Mouse (Mus musculus): Measurements from ENCODE around the gene Map3k4. TPM values are rescaled to one million over a fixed set of nuclear protein-coding genes. Genes with fewer than 3 reads are reported as not detected.

Map3k4 gene
- polyA plus RNA-seq, 1 experiment: 19.6 TPM

GRCm38 (mm10) chr17:12204246-12204645 is 114.3 kb downstream of the Map3k4 start:
- no peak overlapping the region for H3K4me2 ChIP-seq (ENCODE audit: low read depth)
- H3K79me2 ChIP-seq (ENCODE audit: control insufficient read depth, insufficient read depth): no peaks in the 10 kb centered on the region
- H3K27me3 ChIP-seq (ENCODE audit: control insufficient read depth, insufficient read depth, insufficient read length): no peaks in the 10 kb centered on the region
- H3K36me3 ChIP-seq (ENCODE audit: control insufficient read depth, insufficient read depth): no peaks in the 10 kb centered on the region
- H3ac ChIP-seq (ENCODE audit: control insufficient read depth, insufficient read length): no peak overlapping the region
- TF ChIP-seq MAX (IDR thresholded peaks at IDR 0.05; ENCODE audit: low read depth): no peak
- no peak for TF ChIP-seq USF1 (IDR thresholded peaks at IDR 0.05; ENCODE audit: low read depth)
- no peak for TF ChIP-seq TCF12 (IDR thresholded peaks at IDR 0.05; ENCODE audit: insufficient read depth, poor library complexity, severe bottlenecking)
- TF ChIP-seq MYOD1 (IDR thresholded peaks at IDR 0.05; ENCODE audit: control insufficient read depth in 1 of 3, insufficient read length in 2 of 3, low read depth in 2 of 3): no peak
- no peak for TF ChIP-seq TCF3 (IDR thresholded peaks at IDR 0.05; ENCODE audit: insufficient read length, low read depth)
- TF ChIP-seq E2F4 (IDR thresholded peaks at IDR 0.05; ENCODE audit: insufficient read depth): no peak
- no peak for TF ChIP-seq CEBPB (IDR thresholded peaks at IDR 0.05; ENCODE audit: insufficient read depth, poor library complexity, severe bottlenecking)
- no peak for TF ChIP-seq SRF (IDR thresholded peaks at IDR 0.05; ENCODE audit: control insufficient read depth, insufficient read length, low read depth)
- no peak for TF ChIP-seq MYOG (IDR thresholded peaks at IDR 0.05; ENCODE audit: control insufficient read depth in 1 of 3, insufficient read depth in 1 of 3, insufficient read length in 2 of 3, low read depth in 2 of 3)
- no peak for TF ChIP-seq POLR2A (IDR thresholded peaks at IDR 0.05; ENCODE audit: insufficient read length, low read depth)
- TF ChIP-seq REST (IDR thresholded peaks at IDR 0.05; ENCODE audit: insufficient read depth, insufficient read length): no peak
- TF ChIP-seq POLR2AphosphoS2 (IDR thresholded peaks at IDR 0.05; ENCODE audit: insufficient read length, low read depth): no peak
- no peak overlapping the region for H3K4me3 ChIP-seq

- no peaks in the 10 kb centered on the region for H3K79me2 ChIP-seq (ENCODE audit: control insufficient read depth, insufficient read depth)
- no peak overlapping the region for H3ac ChIP-seq (ENCODE audit: control insufficient read depth, insufficient read length)
- H3K4me3 ChIP-seq: no peak overlapping the region
- no peak overlapping the region for H3K4me2 ChIP-seq (ENCODE audit: low read depth)
- no peak for TF ChIP-seq TCF3 (IDR thresholded peaks at IDR 0.05; ENCODE audit: insufficient read length, low read depth)
- TF ChIP-seq USF1 (IDR thresholded peaks at IDR 0.05; ENCODE audit: low read depth): no peak
- no peak for TF ChIP-seq TCF12 (IDR thresholded peaks at IDR 0.05; ENCODE audit: insufficient read depth, poor library complexity, severe bottlenecking)
- TF ChIP-seq E2F4 (IDR thresholded peaks at IDR 0.05; ENCODE audit: insufficient read depth): no peak
- no peak for TF ChIP-seq REST (IDR thresholded peaks at IDR 0.05; ENCODE audit: insufficient read depth, insufficient read length)
- no peak for TF ChIP-seq MYOG (IDR thresholded peaks at IDR 0.05; ENCODE audit: control insufficient read depth in 1 of 3, insufficient read depth in 1 of 3, insufficient read length in 2 of 3, low read depth in 2 of 3)
- TF ChIP-seq POLR2AphosphoS2 (IDR thresholded peaks at IDR 0.05; ENCODE audit: insufficient read length, low read depth): no peak
- TF ChIP-seq SRF (IDR thresholded peaks at IDR 0.05; ENCODE audit: control insufficient read depth, insufficient read length, low read depth): no peak
- no peak for TF ChIP-seq MYOD1 (IDR thresholded peaks at IDR 0.05; ENCODE audit: control insufficient read depth in 1 of 3, insufficient read length in 2 of 3, low read depth in 2 of 3)
- TF ChIP-seq MAX (IDR thresholded peaks at IDR 0.05; ENCODE audit: low read depth): no peak
- no peak for TF ChIP-seq POLR2A (IDR thresholded peaks at IDR 0.05; ENCODE audit: insufficient read length, low read depth)
- no peak for TF ChIP-seq CEBPB (IDR thresholded peaks at IDR 0.05; ENCODE audit: insufficient read depth, poor library complexity, severe bottlenecking)
- peaks cover under 1% of the 10 kb centered on the region for H3K36me3 ChIP-seq (ENCODE audit: control insufficient read depth, insufficient read depth)
- no peaks in the 10 kb centered on the region for H3K27me3 ChIP-seq (ENCODE audit: control insufficient read depth, insufficient read depth, insufficient read length)
Observed at GRCm38 (mm10) chr17:12203414-12203897, 115.1 kb downstream of the Map3k4 start.

- no peak overlapping the region for H3ac ChIP-seq (ENCODE audit: control insufficient read depth, insufficient read length)
- H3K36me3 ChIP-seq (ENCODE audit: control insufficient read depth, insufficient read depth): peaks cover 12% of the 10 kb centered on the region
- H3K27me3 ChIP-seq (ENCODE audit: control insufficient read depth, insufficient read depth, insufficient read length): no peaks in the 10 kb centered on the region
- no peak overlapping the region for H3K4me3 ChIP-seq
- TF ChIP-seq SRF (IDR thresholded peaks at IDR 0.05; ENCODE audit: control insufficient read depth, insufficient read length, low read depth) (no peak), REST (IDR thresholded peaks at IDR 0.05; ENCODE audit: insufficient read depth, insufficient read length) (no peak), MYOG (IDR thresholded peaks at IDR 0.05; ENCODE audit: control insufficient read depth in 1 of 3, insufficient read depth in 1 of 3, insufficient read length in 2 of 3, low read depth in 2 of 3) (no peak), MYOD1 (IDR thresholded peaks at IDR 0.05; ENCODE audit: control insufficient read depth in 1 of 3, insufficient read length in 2 of 3, low read depth in 2 of 3) (no peak), POLR2A (IDR thresholded peaks at IDR 0.05; ENCODE audit: insufficient read length, low read depth) (no peak), TCF12 (IDR thresholded peaks at IDR 0.05; ENCODE audit: insufficient read depth, poor library complexity, severe bottlenecking) (no peak), USF1 (IDR thresholded peaks at IDR 0.05; ENCODE audit: low read depth) (no peak)
- no peak overlapping the region for H3K4me2 ChIP-seq (ENCODE audit: low read depth)
- no peaks in the 10 kb centered on the region for H3K79me2 ChIP-seq (ENCODE audit: control insufficient read depth, insufficient read depth)
Observed at GRCm38 (mm10) chr17:12201086-12201485, 117.5 kb downstream of the Map3k4 start.

- H3K79me2 ChIP-seq (ENCODE audit: control insufficient read depth, insufficient read depth): no peaks in the 10 kb centered on the region
- no peak overlapping the region for H3K4me2 ChIP-seq (ENCODE audit: low read depth)
- H3ac ChIP-seq (ENCODE audit: control insufficient read depth, insufficient read length): no peak overlapping the region
- no peak overlapping the region for H3K4me3 ChIP-seq
- TF ChIP-seq E2F4 (IDR thresholded peaks at IDR 0.05; ENCODE audit: insufficient read depth) (no peak), TCF3 (IDR thresholded peaks at IDR 0.05; ENCODE audit: insufficient read length, low read depth) (no peak), MYOD1 (IDR thresholded peaks at IDR 0.05; ENCODE audit: control insufficient read depth in 1 of 3, insufficient read length in 2 of 3, low read depth in 2 of 3) (no peak), SRF (IDR thresholded peaks at IDR 0.05; ENCODE audit: control insufficient read depth, insufficient read length, low read depth) (no peak), POLR2AphosphoS2 (IDR thresholded peaks at IDR 0.05; ENCODE audit: insufficient read length, low read depth) (no peak), REST (IDR thresholded peaks at IDR 0.05; ENCODE audit: insufficient read depth, insufficient read length) (no peak), MAX (IDR thresholded peaks at IDR 0.05; ENCODE audit: low read depth) (no peak), USF1 (IDR thresholded peaks at IDR 0.05; ENCODE audit: low read depth) (no peak), MYOG (IDR thresholded peaks at IDR 0.05; ENCODE audit: control insufficient read depth in 1 of 3, insufficient read depth in 1 of 3, insufficient read length in 2 of 3, low read depth in 2 of 3) (no peak), TCF12 (IDR thresholded peaks at IDR 0.05; ENCODE audit: insufficient read depth, poor library complexity, severe bottlenecking) (no peak), POLR2A (IDR thresholded peaks at IDR 0.05; ENCODE audit: insufficient read length, low read depth) (no peak), CEBPB (IDR thresholded peaks at IDR 0.05; ENCODE audit: insufficient read depth, poor library complexity, severe bottlenecking) (no peak)
- H3K27me3 ChIP-seq (ENCODE audit: control insufficient read depth, insufficient read depth, insufficient read length): no peaks in the 10 kb centered on the region
- H3K36me3 ChIP-seq (ENCODE audit: control insufficient read depth, insufficient read depth): peaks cover 12% of the 10 kb centered on the region
Observed at GRCm38 (mm10) chr17:12199933-12200332, 118.7 kb downstream of the Map3k4 start.

All from myocyte (in vitro differentiated cells).